Mouse (Mus musculus): ENCODE measurements at regions not wholly inside any gene's neighbourhood (a gene's known extent, or its start where the extent isn't known, plus 50 kb on each side); places are given as distances from the start of the nearest gene placed in this dataset.

DNA sequence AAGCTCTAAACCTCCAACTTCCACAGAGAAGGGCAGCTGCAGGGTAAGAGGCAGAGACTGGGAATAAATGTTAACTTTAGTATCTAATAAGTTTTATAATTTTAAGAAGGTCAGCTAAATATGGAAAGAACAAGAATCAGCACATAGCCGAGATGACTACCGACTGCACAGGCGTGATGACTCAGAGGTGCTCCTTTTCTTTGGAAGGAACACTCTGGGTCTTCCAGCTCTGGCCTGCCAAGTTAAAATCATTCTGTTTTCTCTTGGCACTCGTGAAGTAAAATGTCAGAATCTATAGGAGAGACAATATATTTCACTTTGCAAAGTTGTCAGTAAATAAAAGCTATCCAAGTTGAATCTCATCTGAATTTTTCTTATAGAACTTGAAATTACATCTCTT lies 96.2 kb upstream of the Magi2 start:
- no peaks in the 10 kb centered on the region for H3K36me3 ChIP-seq (ENCODE audit: insufficient read depth, low read length)
- H3K4me3 ChIP-seq (replicated peaks; ENCODE audit: low read length), result no peak overlapping the region
- H3K4me1 ChIP-seq (replicated peaks; ENCODE audit: low read depth, low read length), result no peaks in the 10 kb centered on the region
- no peaks in the 10 kb centered on the region for H3K9me3 ChIP-seq (ENCODE audit: low read length)
- TF ChIP-seq CTCF (conservative IDR thresholded peaks at IDR 0.05; ENCODE audit: low read length) (no peak), POU5F1 (IDR thresholded peaks at IDR 0.05; ENCODE audit: borderline replicate concordance, low read length) (no peak), NANOG (IDR thresholded peaks at IDR 0.05; ENCODE audit: borderline replicate concordance, low read length) (no peak)
- no peaks in the 10 kb centered on the region for H3K27me3 ChIP-seq (ENCODE audit: insufficient read depth, low read length)

GRCm38 (mm10) chr5:19154511-19154910 lies 72.3 kb upstream of the Magi2 start:
- Histone ChIP-seq H3K4me3 (replicated peaks; ENCODE audit: low read length) (no peak overlapping the region), H3K36me3 (ENCODE audit: insufficient read depth, low read length) (peaks cover 13% of the 10 kb centered on the region), H3K9me3 (ENCODE audit: low read length) (peaks cover 51% of the 10 kb centered on the region), H3K4me1 (replicated peaks; ENCODE audit: low read depth, low read length) (peaks cover 9% of the 10 kb centered on the region; the same call in 1 of the 2 replicates), H3K27me3 (ENCODE audit: insufficient read depth, low read length) (no peaks in the 10 kb centered on the region)
- TF ChIP-seq CTCF (conservative IDR thresholded peaks at IDR 0.05; ENCODE audit: low read length), result no peak
- peak; percentile 90 for TF ChIP-seq NANOG (IDR thresholded peaks at IDR 0.05; ENCODE audit: borderline replicate concordance, low read length)
- no peak for TF ChIP-seq POU5F1 (IDR thresholded peaks at IDR 0.05; ENCODE audit: borderline replicate concordance, low read length)

DNA sequence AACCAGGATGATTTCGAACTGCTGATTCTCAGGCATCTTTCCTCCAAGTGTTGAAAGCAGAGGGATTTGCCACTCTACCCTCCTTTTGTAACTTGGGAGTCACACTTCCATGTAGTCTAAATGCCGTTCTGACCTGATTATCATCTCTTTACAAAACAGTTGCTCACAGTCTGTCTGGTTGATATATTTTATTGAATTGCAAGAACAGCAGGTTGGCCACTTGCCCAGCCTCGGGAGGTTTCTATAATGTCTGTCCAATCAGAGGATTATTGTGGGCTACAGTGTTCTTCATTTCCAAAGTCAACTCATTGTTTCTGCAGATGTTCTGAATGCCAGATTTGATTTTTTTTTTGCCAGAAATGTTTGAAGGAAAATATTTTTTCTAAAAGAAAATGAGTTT lies 68.6 kb upstream of the Magi2 start:
- no peak for TF ChIP-seq POU5F1 (IDR thresholded peaks at IDR 0.05; ENCODE audit: borderline replicate concordance, low read length)
- no peak for TF ChIP-seq CTCF (conservative IDR thresholded peaks at IDR 0.05; ENCODE audit: low read length)
- no peak for TF ChIP-seq NANOG (IDR thresholded peaks at IDR 0.05; ENCODE audit: borderline replicate concordance, low read length)

DNA sequence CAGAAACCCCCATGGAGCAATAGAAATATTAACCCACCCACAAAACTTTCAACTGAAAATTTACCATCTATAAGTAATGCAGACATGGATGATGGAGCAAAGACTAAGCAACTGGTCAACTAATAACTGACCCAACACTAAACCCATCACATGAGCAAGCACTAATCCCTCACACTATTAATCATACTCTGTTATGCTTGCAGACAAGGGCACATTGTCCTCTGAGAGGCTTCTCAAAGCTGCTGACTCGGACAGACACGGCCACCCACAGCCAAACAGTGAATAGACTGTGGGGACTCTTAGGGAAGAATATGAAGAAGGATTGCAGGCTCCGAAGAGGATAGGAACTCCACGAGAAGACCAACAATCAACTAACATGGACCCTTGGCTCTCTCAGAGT lies 66.6 kb upstream of the Magi2 start:
- H3K4me1 ChIP-seq (replicated peaks; ENCODE audit: low read depth, low read length), result 0 out of 2 replicates have a peak, but pooled peaks cover 3% of the 10 kb centered on the region
- H3K4me3 ChIP-seq (replicated peaks; ENCODE audit: low read length), result no peak overlapping the region
- no peaks in the 10 kb centered on the region for H3K36me3 ChIP-seq (ENCODE audit: insufficient read depth, low read length)
- TF ChIP-seq CTCF (conservative IDR thresholded peaks at IDR 0.05; ENCODE audit: low read length), result no peak
- no peak for TF ChIP-seq NANOG (IDR thresholded peaks at IDR 0.05; ENCODE audit: borderline replicate concordance, low read length)
- no peak for TF ChIP-seq POU5F1 (IDR thresholded peaks at IDR 0.05; ENCODE audit: borderline replicate concordance, low read length)
- H3K9me3 ChIP-seq (ENCODE audit: low read length), result no peaks in the 10 kb centered on the region
- H3K27me3 ChIP-seq (ENCODE audit: insufficient read depth, low read length), result no peaks in the 10 kb centered on the region

More for the DNA sequence above, 68.6 kb upstream of the Magi2 start:
- H3K36me3 ChIP-seq (ENCODE audit: insufficient read depth, low read length), result peaks cover 5% of the 10 kb centered on the region; the same call in 1 of the 2 replicates
- no peaks in the 10 kb centered on the region for H3K27me3 ChIP-seq (ENCODE audit: insufficient read depth, low read length)
- peaks cover 17% of the 10 kb centered on the region for H3K9me3 ChIP-seq (ENCODE audit: low read length)
- no peak overlapping the region for H3K4me3 ChIP-seq (replicated peaks; ENCODE audit: low read length)
- peaks cover 9% of the 10 kb centered on the region; the same call in 1 of the 2 replicates for H3K4me1 ChIP-seq (replicated peaks; ENCODE audit: low read depth, low read length)
